Mouse (Mus musculus): ENCODE data around the gene Stfa2. TPM values are rescaled to one million over a fixed set of nuclear protein-coding genes. Genes with fewer than 3 reads are reported as not detected.
"Not testable (repeated sequence)": the region's sequence is repeated elsewhere in the genome, so short reads cannot be mapped to it uniquely, and the experiment has no call there.

Gene Stfa2
- not detected in 2 replicates for total RNA-seq (2012; rRNA removed)

DNA sequence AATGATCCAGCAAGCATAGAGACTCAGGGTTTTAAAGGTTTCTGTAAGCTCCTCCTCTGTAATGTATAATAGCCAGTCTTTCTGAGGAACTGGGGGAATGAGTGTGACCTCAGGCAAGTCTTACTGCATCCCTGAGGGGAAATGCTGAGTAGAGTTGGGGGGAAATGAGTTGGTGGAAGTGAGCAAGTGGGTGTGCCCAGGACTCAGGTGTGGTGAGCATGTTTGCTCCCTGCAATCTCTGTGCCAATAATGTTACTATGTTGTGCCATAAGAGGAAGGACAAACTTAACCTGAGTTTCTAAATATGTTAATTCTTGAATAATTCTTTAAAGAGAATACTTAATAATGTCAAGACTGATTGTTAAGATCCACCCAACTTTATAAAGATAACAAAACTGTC, at the start of gene Stfa2:
TSS of gene Stfa2 (minus strand) at position 101 of the 400 bp plus-strand sequence.
- H3K36me3 ChIP-seq (ENCODE audit: control insufficient read depth, insufficient read depth, low read length, poor library complexity, severe bottlenecking): no peaks in the 10 kb centered on the region
- TF ChIP-seq ZC3H11A (IDR thresholded peaks at IDR 0.05; ENCODE audit: borderline replicate concordance, low read depth, low read length): no peak
- DNase-seq (ENCODE audit: low read depth, low spot score): no peak
- H3K27ac ChIP-seq (ENCODE audit: insufficient read depth, low read depth, low read length, poor library complexity, severe bottlenecking): no peak within 1 kb of the TSS
- no peaks in the 10 kb centered on the region for H3K9me3 ChIP-seq (ENCODE audit: control insufficient read depth, insufficient read depth, low read depth, low read length)
- in situ Hi-C loops (cut with MboI; ENCODE audit: low sequenced_read_pairs in 2 of 2, unreplicated experiment in 2 of 2): no loop called here
- no peaks in the 10 kb centered on the region for H3K4me1 ChIP-seq (ENCODE audit: control insufficient read depth in 2 of 2, insufficient read depth in 2 of 2, low read length in 2 of 2, poor library complexity in 1 of 2)
- no peak within 1 kb of the TSS for H3K4me3 ChIP-seq (ENCODE audit: insufficient read depth in 1 of 2, low read depth in 1 of 2, low read length in 2 of 2, poor library complexity in 1 of 2, severe bottlenecking in 1 of 2)
- no peak within 1 kb of the TSS for H3K9ac ChIP-seq (ENCODE audit: insufficient read depth, low read depth, low read length, poor library complexity, severe bottlenecking)

DNA sequence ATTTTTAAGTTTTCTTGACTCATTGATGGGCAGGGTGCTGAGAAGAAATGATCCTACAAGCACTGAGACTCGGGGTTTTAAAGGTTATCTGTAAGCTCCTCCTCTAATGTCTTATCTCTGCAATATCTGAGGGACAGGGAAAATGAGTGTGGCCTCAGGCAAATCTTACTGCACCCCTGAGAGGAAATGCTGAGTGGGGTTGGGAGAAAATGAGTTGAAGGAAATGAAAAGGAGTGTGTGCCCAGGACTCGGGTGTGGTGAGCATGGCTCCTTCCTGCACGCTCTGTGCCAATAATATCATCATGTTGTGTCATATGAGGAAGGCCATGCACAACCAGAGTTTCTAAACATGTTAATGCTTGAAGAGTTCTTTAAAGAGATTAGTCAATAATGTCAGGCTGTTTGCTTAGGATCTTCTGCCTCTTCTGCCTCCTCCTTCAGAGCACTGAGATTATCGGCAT, 47.1 kb upstream of the Stfa2 start, which contains the start of gene Stfa3:
TSS of gene Stfa3 (minus strand) at position 51 of the 461 bp plus-strand sequence.
- no peaks in the 10 kb centered on the region for H3K36me3 ChIP-seq (ENCODE audit: control insufficient read depth, insufficient read depth, low read length, poor library complexity, severe bottlenecking)
- in situ Hi-C loops (cut with MboI; ENCODE audit: low sequenced_read_pairs in 2 of 2, unreplicated experiment in 2 of 2): no loop called here
- no peak within 1 kb of the TSS for H3K4me3 ChIP-seq (ENCODE audit: insufficient read depth in 1 of 2, low read depth in 1 of 2, low read length in 2 of 2, poor library complexity in 1 of 2, severe bottlenecking in 1 of 2)
- no peak for TF ChIP-seq CHD2 (IDR thresholded peaks at IDR 0.05; ENCODE audit: low read depth, low read length)
- no peak for TF ChIP-seq ZNF384 (IDR thresholded peaks at IDR 0.05; ENCODE audit: low read depth, low read length)
- no peak for TF ChIP-seq ZC3H11A (IDR thresholded peaks at IDR 0.05; ENCODE audit: borderline replicate concordance, low read depth, low read length)
- TF ChIP-seq HCFC1 (IDR thresholded peaks at IDR 0.05; ENCODE audit: borderline replicate concordance, insufficient read depth, low read length): no peak
- no peak for TF ChIP-seq MAFK (IDR thresholded peaks at IDR 0.05; ENCODE audit: insufficient read depth, low read depth, low read length)
- no peak within 1 kb of the TSS for H3K27ac ChIP-seq (ENCODE audit: insufficient read depth, low read depth, low read length, poor library complexity, severe bottlenecking)
- no peaks in the 10 kb centered on the region for H3K9me3 ChIP-seq (ENCODE audit: control insufficient read depth, insufficient read depth, low read depth, low read length)
- no peaks in the 10 kb centered on the region for H3K4me1 ChIP-seq (ENCODE audit: control insufficient read depth in 2 of 2, insufficient read depth in 2 of 2, low read length in 2 of 2, poor library complexity in 1 of 2)
- DNase-seq (ENCODE audit: low read depth, low spot score): no peak
- H3K9ac ChIP-seq (ENCODE audit: insufficient read depth, low read depth, low read length, poor library complexity, severe bottlenecking): no peak within 1 kb of the TSS

DNA sequence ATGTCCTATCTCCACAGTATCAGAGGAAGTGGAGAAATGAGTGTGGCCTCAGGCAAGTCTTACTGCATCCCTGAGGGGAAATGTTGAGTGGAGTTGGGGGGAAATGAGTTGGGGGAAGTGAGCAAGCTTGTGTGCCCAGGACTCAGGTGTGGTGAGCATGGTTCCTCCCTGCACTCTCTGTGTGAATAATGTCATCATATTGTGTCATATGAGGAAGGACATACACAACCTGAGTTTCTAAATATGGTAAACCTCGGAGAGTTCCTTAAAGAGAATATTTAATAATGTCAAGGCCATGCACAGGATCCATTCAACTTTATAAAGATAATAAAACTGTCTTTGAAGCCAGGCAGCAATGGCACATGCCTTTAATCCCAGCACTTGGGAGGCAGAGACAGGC, 12.7 kb upstream of the Stfa2 start:
- H3K4me3 ChIP-seq (ENCODE audit: insufficient read depth in 1 of 2, low read depth in 1 of 2, low read length in 2 of 2, poor library complexity in 1 of 2, severe bottlenecking in 1 of 2); H3K9ac ChIP-seq (ENCODE audit: insufficient read depth, low read depth, low read length, poor library complexity, severe bottlenecking); DNase-seq (ENCODE audit: low read depth, low spot score); H3K4me1 ChIP-seq (ENCODE audit: control insufficient read depth in 2 of 2, insufficient read depth in 2 of 2, low read length in 2 of 2, poor library complexity in 1 of 2); H3K36me3 ChIP-seq (ENCODE audit: control insufficient read depth, insufficient read depth, low read length, poor library complexity, severe bottlenecking); H3K9me3 ChIP-seq (ENCODE audit: control insufficient read depth, insufficient read depth, low read depth, low read length); in situ Hi-C loops (cut with MboI; ENCODE audit: low sequenced_read_pairs in 2 of 2, unreplicated experiment in 2 of 2); H3K27ac ChIP-seq (ENCODE audit: insufficient read depth, low read depth, low read length, poor library complexity, severe bottlenecking): not testable (repeated sequence)

DNA sequence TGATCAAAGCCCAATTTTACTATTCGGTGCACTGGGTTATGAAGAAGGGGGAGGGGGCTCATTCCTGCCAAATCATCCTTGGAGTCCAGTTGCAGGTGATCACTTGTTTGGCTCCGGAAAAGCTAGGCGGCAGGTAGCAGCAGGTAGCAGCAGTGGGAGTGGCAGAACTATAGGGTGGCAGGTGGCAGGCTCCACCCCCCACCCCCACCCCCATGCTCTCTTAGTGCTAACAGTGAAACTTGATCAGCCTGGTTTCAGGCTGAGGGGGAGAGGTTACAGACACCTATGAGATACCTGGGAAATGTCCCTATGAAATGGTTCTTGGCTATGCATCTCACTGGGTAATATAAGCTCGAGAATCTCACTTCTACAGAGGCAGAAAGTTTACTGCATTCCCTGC, 19.2 kb downstream of the Stfa2 start:
- Histone ChIP-seq H3K4me1 (ENCODE audit: control insufficient read depth in 2 of 2, insufficient read depth in 2 of 2, low read length in 2 of 2, poor library complexity in 1 of 2) (no peaks in the 10 kb centered on the region), H3K9ac (ENCODE audit: insufficient read depth, low read depth, low read length, poor library complexity, severe bottlenecking) (no peak overlapping the region), H3K4me3 (ENCODE audit: insufficient read depth in 1 of 2, low read depth in 1 of 2, low read length in 2 of 2, poor library complexity in 1 of 2, severe bottlenecking in 1 of 2) (no peak overlapping the region), H3K9me3 (ENCODE audit: control insufficient read depth, insufficient read depth, low read depth, low read length) (no peaks in the 10 kb centered on the region), H3K36me3 (ENCODE audit: control insufficient read depth, insufficient read depth, low read length, poor library complexity, severe bottlenecking) (no peaks in the 10 kb centered on the region), H3K27ac (ENCODE audit: insufficient read depth, low read depth, low read length, poor library complexity, severe bottlenecking) (no peak overlapping the region)
- in situ Hi-C loops (cut with MboI; ENCODE audit: low sequenced_read_pairs in 2 of 2, unreplicated experiment in 2 of 2): no loop called here
- TF ChIP-seq MAFK (IDR thresholded peaks at IDR 0.05; ENCODE audit: insufficient read depth, low read depth, low read length) (no peak), ZNF384 (IDR thresholded peaks at IDR 0.05; ENCODE audit: low read depth, low read length) (no peak), ZC3H11A (IDR thresholded peaks at IDR 0.05; ENCODE audit: borderline replicate concordance, low read depth, low read length) (no peak), CHD2 (IDR thresholded peaks at IDR 0.05; ENCODE audit: low read depth, low read length) (no peak), HCFC1 (IDR thresholded peaks at IDR 0.05; ENCODE audit: borderline replicate concordance, insufficient read depth, low read length) (no peak)
- DNase-seq (ENCODE audit: low read depth, low spot score): no peak

DNA sequence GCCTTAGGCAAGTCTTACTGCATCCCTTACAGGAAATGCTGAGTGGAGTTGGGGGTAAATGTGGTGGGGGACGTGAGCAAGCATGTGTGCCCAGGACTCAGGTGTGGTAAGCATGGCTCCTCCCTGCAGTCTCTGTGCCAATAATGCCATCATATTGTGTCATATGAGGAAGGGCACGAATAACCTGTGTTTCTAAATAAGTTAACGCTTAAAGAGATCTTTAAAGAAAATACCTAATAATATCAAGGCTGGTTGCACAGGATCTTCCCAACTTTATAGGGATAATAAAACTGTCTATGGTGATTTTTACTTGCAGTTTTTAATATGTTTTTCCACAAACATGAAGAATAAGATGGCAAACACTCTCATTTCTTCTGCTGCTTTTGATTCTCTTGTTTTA, 40.6 kb downstream of the Stfa2 start, which contains the start of gene BC100530:
TSS of gene BC100530 (minus strand) at position 101 of the 400 bp plus-strand sequence.
- DNase-seq (ENCODE audit: low read depth, low spot score); H3K4me3 ChIP-seq (ENCODE audit: insufficient read depth in 1 of 2, low read depth in 1 of 2, low read length in 2 of 2, poor library complexity in 1 of 2, severe bottlenecking in 1 of 2); H3K4me1 ChIP-seq (ENCODE audit: control insufficient read depth in 2 of 2, insufficient read depth in 2 of 2, low read length in 2 of 2, poor library complexity in 1 of 2); H3K9me3 ChIP-seq (ENCODE audit: control insufficient read depth, insufficient read depth, low read depth, low read length); H3K36me3 ChIP-seq (ENCODE audit: control insufficient read depth, insufficient read depth, low read length, poor library complexity, severe bottlenecking); in situ Hi-C loops (cut with MboI; ENCODE audit: low sequenced_read_pairs in 2 of 2, unreplicated experiment in 2 of 2); H3K27ac ChIP-seq (ENCODE audit: insufficient read depth, low read depth, low read length, poor library complexity, severe bottlenecking); H3K9ac ChIP-seq (ENCODE audit: insufficient read depth, low read depth, low read length, poor library complexity, severe bottlenecking): not testable (repeated sequence)

Other genes with a start within 250 kb of the Stfa2 start
- gene Gm5483, start 224.2 kb downstream of the Stfa2 start, total RNA-seq (2012; rRNA removed): not detected in 2 replicates
- not detected in 2 replicates for gene Gm5416, start 198.1 kb downstream of the Stfa2 start, total RNA-seq (2012; rRNA removed)
- gene 2010005H15Rik, start 187.0 kb downstream of the Stfa2 start, total RNA-seq (2012; rRNA removed): not detected in 2 replicates
- gene Stfa1, start 131.5 kb downstream of the Stfa2 start, total RNA-seq (2012; rRNA removed): not detected in 2 replicates
- gene BC117090, start 74.1 kb downstream of the Stfa2 start, total RNA-seq (2012; rRNA removed): not detected in 2 replicates
- not detected in 2 replicates for gene BC100530, start 40.7 kb downstream of the Stfa2 start, total RNA-seq (2012; rRNA removed)
- not detected in 2 replicates for gene Stfa3, start 46.9 kb upstream of the Stfa2 start, total RNA-seq (2012; rRNA removed)
- gene Casr, start 153.7 kb upstream of the Stfa2 start, total RNA-seq (2012; rRNA removed): 0.13 and 0.21 TPM in 2 replicates